Mouse (Mus musculus): ENCODE results near the gene Zfp518a. TPM values are rescaled to one million over a fixed set of nuclear protein-coding genes. Genes with fewer than 3 reads are reported as not detected.

Gene Zfp518a
- polyA plus RNA-seq, 2 experiments: 8.5 to 15.0 TPM

DNA sequence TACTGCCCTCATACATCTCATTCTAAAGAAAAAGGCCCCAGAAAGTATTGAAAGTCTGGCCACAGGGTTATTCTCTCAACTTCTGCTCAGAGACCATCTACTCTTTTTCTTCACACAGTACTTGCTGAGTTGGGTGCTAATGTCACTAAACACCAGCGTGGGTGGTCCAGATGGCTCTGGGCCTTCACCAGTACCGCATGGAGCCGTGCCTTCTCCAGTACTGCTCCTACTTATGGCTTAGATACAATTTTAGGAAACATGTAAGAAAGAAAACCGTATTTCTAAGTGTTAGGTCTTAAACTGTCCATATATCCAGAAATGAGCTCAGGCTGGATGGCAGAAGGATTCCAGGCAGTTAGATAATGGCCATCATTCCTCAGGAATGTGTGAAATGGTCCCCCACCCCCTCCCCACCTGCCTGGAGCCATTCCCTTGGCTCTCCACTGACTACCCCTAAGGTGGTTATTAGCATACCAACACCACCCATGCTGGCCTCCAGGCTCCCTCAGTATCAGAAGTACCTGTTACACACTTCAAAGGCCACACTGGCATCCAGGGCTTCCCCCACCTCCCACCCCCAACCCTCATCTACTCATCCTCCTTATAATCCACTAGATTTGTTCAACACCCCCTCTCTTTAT lies 52.6 kb downstream of the Zfp518a start:
- Histone ChIP-seq H3K27me3 (ENCODE audit: control insufficient read depth, insufficient read depth, low read length) (no peaks in the 10 kb centered on the region), H3K36me3 (ENCODE audit: control insufficient read depth, insufficient read depth, low read length) (no peaks in the 10 kb centered on the region), H3K27ac (replicated peaks; ENCODE audit: low read depth, low read length) (no peak overlapping the region), H3K9me3 (ENCODE audit: control insufficient read depth, low read length) (no peaks in the 10 kb centered on the region), H3K4me1 (ENCODE audit: control insufficient read depth, insufficient read depth, low read length) (no peaks in the 10 kb centered on the region), H3K4me2 (replicated peaks; ENCODE audit: low read depth, low read length, severe bottlenecking) (no peak overlapping the region), H3K4me3 (replicated peaks; ENCODE audit: low read length) (no peak overlapping the region), H3K9ac (ENCODE audit: low read depth, low read length, severe bottlenecking) (no peak overlapping the region)
- WGBS: 78% methylated on average over 4 of the region's 4 CpGs
- no peak for TF ChIP-seq POLR2A (IDR thresholded peaks at IDR 0.05; ENCODE audit: borderline replicate concordance, extremely low read depth, insufficient read depth, insufficient read length)
- ATAC-seq (ENCODE audit: low FRiP score, low read depth) (no peak), DNase-seq (ENCODE audit: low spot score) (no peak)

DNA sequence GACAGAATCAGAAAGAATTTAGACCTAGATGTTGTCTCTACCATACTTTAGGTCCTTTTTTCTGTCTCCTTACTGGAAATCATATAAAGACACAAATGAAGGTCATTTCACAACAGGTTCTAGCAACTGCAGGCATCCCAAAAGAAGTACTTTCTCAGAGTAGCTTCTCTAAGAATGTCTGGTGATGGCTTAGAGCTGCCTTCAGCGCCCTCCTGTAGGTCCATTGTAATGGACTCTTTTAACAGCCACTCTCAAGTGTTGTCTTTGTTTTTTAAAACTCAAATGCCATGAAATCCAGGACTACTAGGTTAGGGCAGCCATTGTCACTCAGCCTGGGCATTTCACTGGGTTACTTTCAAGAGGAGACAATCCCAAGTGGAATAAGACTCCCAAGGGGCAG lies 64.5 kb downstream of the Zfp518a start:
- H3K9ac ChIP-seq (ENCODE audit: low read depth, low read length, severe bottlenecking): no peak overlapping the region
- no peaks in the 10 kb centered on the region for H3K9me3 ChIP-seq (ENCODE audit: control insufficient read depth, low read length)
- no peaks in the 10 kb centered on the region for H3K4me1 ChIP-seq (ENCODE audit: control insufficient read depth, insufficient read depth, low read length)
- H3K27ac ChIP-seq (replicated peaks; ENCODE audit: low read depth, low read length): no peak overlapping the region
- 41% methylated on average over 1 of the region's 1 CpGs for WGBS
- DNase-seq (ENCODE audit: low spot score) (no peak), ATAC-seq (ENCODE audit: low FRiP score, low read depth) (no peak)
- no peaks in the 10 kb centered on the region for H3K36me3 ChIP-seq (ENCODE audit: control insufficient read depth, insufficient read depth, low read length)
- H3K27me3 ChIP-seq (ENCODE audit: control insufficient read depth, insufficient read depth, low read length): no peaks in the 10 kb centered on the region
- TF ChIP-seq POLR2A (IDR thresholded peaks at IDR 0.05; ENCODE audit: borderline replicate concordance, extremely low read depth, insufficient read depth, insufficient read length): no peak
- H3K4me2 ChIP-seq (replicated peaks; ENCODE audit: low read depth, low read length, severe bottlenecking): no peak overlapping the region
- H3K4me3 ChIP-seq (replicated peaks; ENCODE audit: low read length): no peak overlapping the region

- H3K9me3 ChIP-seq (ENCODE audit: control insufficient read depth, low read length): no peaks in the 10 kb centered on the region
- DNase-seq (ENCODE audit: low spot score) (no peak), ATAC-seq (ENCODE audit: low FRiP score, low read depth) (no peak)
- H3K9ac ChIP-seq (ENCODE audit: low read depth, low read length, severe bottlenecking): no peak overlapping the region
- H3K4me3 ChIP-seq (replicated peaks; ENCODE audit: low read length): no peak overlapping the region
- H3K27me3 ChIP-seq (ENCODE audit: control insufficient read depth, insufficient read depth, low read length): no peaks in the 10 kb centered on the region
- H3K4me1 ChIP-seq (ENCODE audit: control insufficient read depth, insufficient read depth, low read length): no peaks in the 10 kb centered on the region
- H3K36me3 ChIP-seq (ENCODE audit: control insufficient read depth, insufficient read depth, low read length): no peaks in the 10 kb centered on the region
- TF ChIP-seq POLR2A (IDR thresholded peaks at IDR 0.05; ENCODE audit: borderline replicate concordance, extremely low read depth, insufficient read depth, insufficient read length): no peak
- no peak overlapping the region for H3K4me2 ChIP-seq (replicated peaks; ENCODE audit: low read depth, low read length, severe bottlenecking)
- no peak overlapping the region for H3K27ac ChIP-seq (replicated peaks; ENCODE audit: low read depth, low read length)
- WGBS: 47% methylated on average over 12 of the region's 12 CpGs
Observed at GRCm38 (mm10) chr19:40962988-40963387, 68.5 kb downstream of the Zfp518a start.

- H3K9ac ChIP-seq (ENCODE audit: low read depth, low read length, severe bottlenecking): no peak overlapping the region
- no peak for ATAC-seq (ENCODE audit: low FRiP score, low read depth)
- TF ChIP-seq POLR2A (IDR thresholded peaks at IDR 0.05; ENCODE audit: borderline replicate concordance, extremely low read depth, insufficient read depth, insufficient read length): no peak
- 68% methylated on average over 3 of the region's 3 CpGs for WGBS
- H3K9me3 ChIP-seq (ENCODE audit: control insufficient read depth, low read length): no peaks in the 10 kb centered on the region
- no peaks in the 10 kb centered on the region for H3K36me3 ChIP-seq (ENCODE audit: control insufficient read depth, insufficient read depth, low read length)
- H3K27me3 ChIP-seq (ENCODE audit: control insufficient read depth, insufficient read depth, low read length): no peaks in the 10 kb centered on the region
- H3K4me1 ChIP-seq (ENCODE audit: control insufficient read depth, insufficient read depth, low read length): no peaks in the 10 kb centered on the region
- H3K4me3 ChIP-seq (replicated peaks; ENCODE audit: low read length): no peak overlapping the region
- no peak overlapping the region for H3K4me2 ChIP-seq (replicated peaks; ENCODE audit: low read depth, low read length, severe bottlenecking)
- no peak overlapping the region for H3K27ac ChIP-seq (replicated peaks; ENCODE audit: low read depth, low read length)
- peak; percentile 21 for DNase-seq (ENCODE audit: low spot score)
Observed at GRCm38 (mm10) chr19:40964367-40964891, 69.9 kb downstream of the Zfp518a start.

- ATAC-seq (ENCODE audit: low FRiP score, low read depth): no peak
- DNase-seq (ENCODE audit: low spot score): no peak
- no peak overlapping the region for H3K4me3 ChIP-seq (replicated peaks; ENCODE audit: low read length)
- no peaks in the 10 kb centered on the region for H3K36me3 ChIP-seq (ENCODE audit: control insufficient read depth, insufficient read depth, low read length)
- H3K4me1 ChIP-seq (ENCODE audit: control insufficient read depth, insufficient read depth, low read length): no peaks in the 10 kb centered on the region
- H3K27me3 ChIP-seq (ENCODE audit: control insufficient read depth, insufficient read depth, low read length): no peaks in the 10 kb centered on the region
- no peak overlapping the region for H3K27ac ChIP-seq (replicated peaks; ENCODE audit: low read depth, low read length)
- H3K9ac ChIP-seq (ENCODE audit: low read depth, low read length, severe bottlenecking): no peak overlapping the region
- TF ChIP-seq POLR2A (IDR thresholded peaks at IDR 0.05; ENCODE audit: borderline replicate concordance, extremely low read depth, insufficient read depth, insufficient read length): no peak
- 73% methylated on average over 6 of the region's 6 CpGs for WGBS
- no peaks in the 10 kb centered on the region for H3K9me3 ChIP-seq (ENCODE audit: control insufficient read depth, low read length)
- H3K4me2 ChIP-seq (replicated peaks; ENCODE audit: low read depth, low read length, severe bottlenecking): no peak overlapping the region
Observed at GRCm38 (mm10) chr19:40964936-40965850, 70.7 kb downstream of the Zfp518a start.

Small RNA genes within 50 kb of the gene (microRNA-seq; reads per million reads assigned to microRNA genes)
- not detected for gene Mir8092

Other genes with a start within 250 kb of the Zfp518a start
- gene Cc2d2b, start 146.0 kb upstream of the Zfp518a start, polyA plus RNA-seq (2012; rRNA removed): 0.04 and 0.05 TPM in 2 replicates
- 0.22 and 0.55 TPM in 2 replicates for gene Cc2d2b, start 146.0 kb upstream of the Zfp518a start, polyA plus RNA-seq (2014; fragmentation: Nextera tagmentation; extraction: Ambion mirVana)
- 12.3 and 14.0 TPM in 2 replicates for gene Ccnj, start 63.4 kb upstream of the Zfp518a start, polyA plus RNA-seq (2012; rRNA removed)
- gene Ccnj, start 63.4 kb upstream of the Zfp518a start, polyA plus RNA-seq (2014; fragmentation: Nextera tagmentation; extraction: Ambion mirVana): 9.8 and 10.2 TPM in 2 replicates
- 0.36 and 0.72 TPM in 2 replicates for gene Blnk, start 99.8 kb downstream of the Zfp518a start, polyA plus RNA-seq (2012; rRNA removed)
- 1.2 and 1.6 TPM in 2 replicates for gene Blnk, start 99.8 kb downstream of the Zfp518a start, polyA plus RNA-seq (2014; fragmentation: Nextera tagmentation; extraction: Ambion mirVana)
- gene Dntt, start 134.6 kb downstream of the Zfp518a start, polyA plus RNA-seq (2012; rRNA removed): not detected in 2 replicates
- gene Dntt, start 134.6 kb downstream of the Zfp518a start, polyA plus RNA-seq (2014; fragmentation: Nextera tagmentation; extraction: Ambion mirVana): not detected in 2 replicates
- gene Opalin, start 182.4 kb downstream of the Zfp518a start, polyA plus RNA-seq (2012; rRNA removed): not detected in 2 replicates
- not detected in 2 replicates for gene Opalin, start 182.4 kb downstream of the Zfp518a start, polyA plus RNA-seq (2014; fragmentation: Nextera tagmentation; extraction: Ambion mirVana)